Mouse (Mus musculus) right cerebral cortex, adult 2 months (tissue): ENCODE measurements around the gene Ubald1.

Experiments used
- DNase-seq, 2 experiments: peaks; one replicate each; pipeline ENCODE4 v3.0.0; 2021 to 2022; ENCODE audit warnings: low spot score in 2 of 2

Gene Ubald1

DNA sequence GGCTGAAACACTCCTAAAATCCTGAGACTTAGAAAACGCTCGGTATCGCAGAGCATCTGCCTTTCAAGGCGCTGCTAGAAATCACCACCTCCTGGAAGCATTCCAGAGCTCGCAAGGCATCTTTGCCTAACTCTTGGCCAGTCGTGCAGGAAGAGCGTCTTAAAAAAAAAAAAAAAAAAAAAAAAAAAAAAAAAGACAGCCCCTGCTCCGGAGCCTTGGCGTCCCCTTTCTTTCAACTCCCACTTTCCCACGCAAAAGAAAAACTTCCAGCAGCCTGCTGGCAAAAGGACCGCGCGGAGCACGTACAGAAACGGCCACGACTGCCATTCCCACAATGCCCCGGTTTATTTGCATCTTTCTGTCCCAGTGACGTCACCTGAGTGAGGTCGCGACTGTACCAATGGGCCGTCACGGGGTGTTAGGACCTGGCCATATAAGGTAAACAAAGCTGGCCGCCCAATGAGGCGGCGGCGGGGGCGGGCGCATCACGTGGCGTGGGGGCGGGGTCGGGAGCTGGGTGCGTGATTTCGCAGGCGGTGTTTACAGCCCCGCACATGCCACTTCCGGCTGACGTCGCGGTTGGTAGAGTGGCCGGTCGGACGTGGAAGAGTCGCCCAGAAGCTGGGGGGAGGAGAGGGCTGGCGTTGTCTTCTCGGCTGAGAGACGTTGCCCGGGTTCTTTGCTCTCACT, at the start of gene Ubald1:
Gene Ubald1, minus strand, starts transcription at position 180 of the 690 bp plus-strand sequence.
- DNase-seq, result peak; percentile 98 to 99

DNA sequence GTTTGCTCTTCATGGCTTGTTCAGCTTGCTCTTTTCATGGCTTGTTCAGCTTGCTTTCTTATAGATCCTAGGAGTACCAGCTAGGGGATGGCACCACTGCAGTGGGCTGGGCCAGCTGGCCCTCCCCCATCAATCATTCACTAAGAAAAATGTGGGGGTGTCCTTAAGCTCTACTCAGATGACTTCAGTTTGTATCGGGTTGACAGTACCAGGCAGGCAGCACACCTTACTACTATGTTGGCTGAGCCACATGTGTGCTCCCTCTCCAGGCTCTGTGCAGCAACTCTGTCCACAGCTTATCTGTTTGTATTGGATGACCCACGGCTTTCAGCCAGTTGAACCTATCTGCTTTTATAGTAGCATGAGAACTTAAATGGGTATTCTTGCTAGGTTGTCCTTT, 48.4 kb upstream of the Ubald1 start:
- DNase-seq, result no peak

DNA sequence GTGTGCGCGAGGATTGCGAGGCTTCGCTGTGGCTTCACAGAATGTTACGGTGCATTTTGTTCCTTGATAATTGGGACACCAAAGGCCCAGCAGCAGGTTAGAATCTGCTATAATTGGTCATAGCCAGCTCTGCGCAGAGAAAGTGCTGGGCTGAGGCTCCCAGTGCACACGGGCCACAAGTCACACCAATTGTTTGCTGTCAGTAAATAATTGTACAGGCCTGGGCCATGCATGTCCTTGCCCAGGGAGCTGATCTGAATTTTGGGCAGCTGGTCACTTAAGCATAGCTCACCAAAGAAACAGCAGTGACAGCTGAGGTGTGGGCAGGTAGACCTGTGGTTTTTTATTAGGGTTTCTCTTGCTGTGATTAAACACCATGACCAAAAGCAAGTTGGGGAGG, 47.9 kb upstream of the Ubald1 start:
- DNase-seq, result no peak

DNA sequence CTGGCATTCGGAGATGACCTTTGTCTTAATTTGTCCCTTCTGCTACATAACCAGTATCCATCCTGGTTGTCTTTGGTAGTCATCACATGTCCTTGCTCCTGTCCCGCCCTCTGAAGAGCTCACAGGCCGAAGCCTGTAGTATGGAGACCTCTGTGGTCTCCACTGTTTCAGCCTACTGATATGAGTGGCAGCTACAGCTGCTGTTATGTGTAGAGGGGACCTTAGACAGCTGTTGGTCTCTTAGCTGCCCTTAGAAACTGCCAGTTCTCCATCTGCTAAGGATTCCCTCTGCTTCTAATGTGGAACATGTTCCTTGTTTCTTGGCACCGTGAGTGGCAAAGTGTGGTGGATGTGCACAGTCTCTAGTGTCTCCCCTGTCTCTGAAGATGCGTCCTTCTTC, 43.9 kb upstream of the Ubald1 start:
- no peak for DNase-seq

DNA sequence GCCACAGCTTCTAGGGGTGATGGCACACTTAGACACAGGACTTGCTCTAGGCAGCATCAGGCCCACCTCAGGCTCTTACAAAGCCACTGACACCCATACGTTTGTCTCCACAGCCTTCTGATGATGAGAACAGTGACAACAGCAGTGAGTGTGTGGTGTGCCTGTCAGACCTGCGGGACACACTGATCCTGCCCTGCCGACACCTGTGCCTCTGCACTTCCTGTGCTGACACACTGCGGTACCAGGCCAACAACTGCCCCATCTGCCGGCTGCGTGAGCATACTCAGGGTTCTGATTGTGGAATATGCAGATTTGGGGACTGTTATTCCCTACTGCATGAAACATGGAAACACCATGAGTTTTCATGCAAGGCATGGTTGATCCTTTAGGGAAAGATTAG, 42.4 kb upstream of the Ubald1 start:
- DNase-seq, result no peak

DNA sequence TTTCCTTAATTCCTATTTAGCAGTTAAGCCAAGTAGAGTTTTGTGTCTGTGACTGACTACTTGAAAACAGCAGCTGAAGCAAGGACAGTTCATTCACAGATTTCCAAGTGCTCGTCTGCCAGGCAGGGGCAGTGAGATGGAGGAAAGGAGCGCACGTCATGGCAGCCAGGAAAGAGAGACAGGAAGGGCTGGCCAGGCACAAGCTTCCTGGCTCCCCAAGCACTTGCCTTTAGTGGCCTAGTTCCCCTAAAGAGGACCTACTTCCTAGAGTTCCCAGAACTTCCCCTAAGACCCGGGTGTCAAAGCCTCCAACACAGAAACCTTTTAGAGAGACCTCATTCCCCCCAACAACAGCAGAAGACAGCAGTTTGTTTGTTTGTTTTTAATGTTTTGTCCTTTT, 40.4 kb upstream of the Ubald1 start:
- DNase-seq, result no peak

DNA sequence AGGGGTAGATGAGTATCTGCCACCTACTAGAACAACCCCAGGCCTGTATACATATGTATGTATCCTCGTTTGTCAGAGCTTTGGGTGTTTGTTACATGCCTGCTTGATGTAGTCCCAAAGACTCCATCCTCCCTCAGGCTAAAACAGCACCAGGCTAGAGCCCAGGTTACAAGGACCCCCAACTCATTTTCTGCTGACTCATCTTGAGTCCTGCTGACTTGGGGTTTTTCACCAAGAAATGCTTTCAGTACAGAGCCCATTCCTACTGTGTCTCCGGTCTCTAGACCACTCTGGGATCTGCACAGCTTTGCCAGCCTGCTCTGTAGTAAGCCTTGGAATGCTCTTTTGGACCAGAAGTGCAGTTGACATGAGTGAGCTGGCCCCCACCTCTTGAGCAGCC, 36.5 kb upstream of the Ubald1 start:
- DNase-seq, result no peak

- no peak for DNase-seq
Observed at GRCm38 (mm10) chr16:4915931-4916330, 35.8 kb upstream of the Ubald1 start.

- DNase-seq, result peak; percentile 92 to 96
Observed at GRCm38 (mm10) chr16:4913783-4914735, 33.9 kb upstream of the Ubald1 start.

DNA sequence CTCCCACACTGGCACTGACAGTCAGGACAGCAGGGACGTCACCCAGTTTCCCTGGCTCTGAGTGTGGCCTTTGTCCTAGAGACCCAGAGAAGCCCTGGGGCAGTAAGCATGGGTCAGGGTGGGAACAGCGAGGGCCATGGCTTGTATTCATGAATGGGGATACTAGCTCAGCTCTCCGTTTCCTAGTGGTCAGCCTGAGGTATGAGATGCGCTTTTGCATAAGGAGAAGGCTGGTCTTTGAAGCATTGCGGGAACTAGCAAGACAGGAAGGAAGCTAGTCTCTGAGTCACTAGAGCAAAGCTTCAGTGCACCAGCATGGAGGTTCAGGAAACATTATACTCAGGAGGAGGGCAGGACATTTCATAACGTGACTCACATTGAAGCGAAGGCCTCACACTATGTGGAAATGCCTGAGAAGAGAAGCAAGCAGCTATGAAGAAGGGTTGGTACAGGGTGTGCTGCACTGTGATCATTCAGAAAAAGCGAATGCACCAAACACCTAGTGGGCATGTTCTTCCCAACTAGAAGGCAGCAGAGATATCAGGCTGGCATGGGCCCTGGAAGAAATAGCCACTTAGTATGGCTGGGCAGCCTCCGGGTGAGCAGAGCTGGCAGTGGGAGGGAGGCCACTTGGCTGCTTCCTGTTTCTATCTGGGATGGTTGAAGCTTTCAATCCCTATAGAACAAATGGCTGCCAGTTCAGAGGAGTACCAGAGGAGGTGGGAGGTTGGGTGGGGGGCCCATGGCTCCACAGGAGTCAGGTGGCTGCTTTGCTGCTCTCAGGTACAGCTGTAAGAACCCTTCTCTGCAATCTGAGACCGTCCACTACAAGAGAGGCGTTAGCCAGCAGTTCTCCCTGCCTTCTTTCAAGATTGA, 33.0 kb upstream of the Ubald1 start:
- DNase-seq, result no peak

- DNase-seq, result no peak
Observed at GRCm38 (mm10) chr16:4912074-4912648, 32.0 kb upstream of the Ubald1 start.

DNA sequence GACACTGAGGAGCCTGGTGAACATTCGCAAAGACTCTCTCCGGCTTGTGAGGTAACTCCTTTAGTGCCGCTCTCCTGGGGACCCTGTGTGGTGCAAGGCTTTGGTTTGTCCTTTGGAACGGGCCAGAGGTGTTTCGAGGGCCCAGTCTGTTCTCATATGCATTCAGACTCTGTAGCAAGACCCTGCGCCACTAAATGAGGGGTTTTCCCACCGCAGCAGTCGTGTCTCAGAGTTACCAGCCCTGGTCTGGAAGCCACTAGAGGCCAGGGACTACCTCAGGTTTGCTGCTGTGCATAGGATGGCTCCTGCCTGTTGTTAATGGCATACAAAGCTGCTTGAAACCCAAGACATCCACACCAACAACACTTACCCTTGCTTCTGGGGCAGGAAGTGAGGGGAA, 30.6 kb upstream of the Ubald1 start:
- DNase-seq, result no peak

DNA sequence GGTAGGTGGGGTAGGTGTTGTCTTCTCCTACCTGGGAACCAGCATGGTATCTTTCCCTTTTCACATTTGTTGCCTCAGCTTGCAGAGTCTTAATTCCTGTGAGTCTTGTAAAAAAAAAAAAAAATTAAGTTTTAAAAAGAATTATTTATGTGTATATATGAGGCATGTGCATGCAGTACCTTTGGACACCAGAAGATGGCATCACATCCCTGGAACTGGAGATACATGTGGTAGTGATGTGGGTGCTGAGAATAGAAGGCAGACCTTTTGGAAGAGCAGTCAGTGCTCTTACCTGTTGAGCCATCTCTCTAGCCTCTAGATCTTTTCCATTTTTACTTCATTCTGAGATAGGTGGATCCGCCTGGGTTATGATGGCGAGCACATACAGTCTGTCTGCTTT, 29.6 kb upstream of the Ubald1 start:
- no peak for DNase-seq

DNA sequence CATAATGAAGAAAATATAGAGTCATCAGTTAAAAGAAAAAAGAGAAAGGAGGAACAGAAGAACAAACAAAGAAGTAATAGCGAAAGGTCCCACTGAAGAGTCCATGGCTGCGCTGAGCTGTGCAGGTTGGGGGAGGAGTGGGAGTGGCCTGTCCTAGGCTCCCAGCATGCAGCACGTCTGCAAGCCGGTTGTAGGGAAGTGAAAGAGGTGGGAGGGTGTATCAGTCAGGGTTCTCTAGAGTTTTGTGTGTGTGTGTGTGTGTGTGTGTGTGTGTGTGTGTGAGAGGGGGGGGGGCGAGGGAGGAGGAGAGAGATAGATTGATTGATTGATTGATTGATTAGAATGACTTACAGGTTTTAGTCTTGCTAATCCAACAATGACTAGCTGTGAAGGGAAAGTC, 27.9 kb upstream of the Ubald1 start:
- no peak for DNase-seq

DNA sequence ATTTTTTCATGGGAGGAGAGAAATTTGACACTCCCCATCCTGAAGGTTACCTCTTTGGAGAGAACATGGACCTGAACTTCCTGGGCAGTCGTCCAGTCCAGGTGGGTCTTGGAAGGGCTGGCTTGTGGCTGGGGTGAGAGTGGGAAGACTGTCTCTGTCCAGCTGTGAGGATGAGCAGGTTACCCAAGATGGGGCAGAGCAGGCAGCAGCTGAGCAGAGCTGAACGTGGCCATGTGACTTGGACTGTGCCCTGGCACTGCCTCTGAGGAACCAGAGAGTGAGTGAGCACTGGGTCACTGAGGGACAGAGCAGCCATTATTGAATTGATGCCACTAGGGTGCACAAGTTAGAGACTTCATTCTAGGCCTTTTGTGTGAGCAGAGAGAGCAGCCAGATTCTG, 27.3 kb upstream of the Ubald1 start:
- no peak for DNase-seq

- DNase-seq, result no peak
Observed at GRCm38 (mm10) chr16:4906559-4906958, 26.4 kb upstream of the Ubald1 start.

- DNase-seq, result no peak
Observed at GRCm38 (mm10) chr16:4905591-4905990, 25.5 kb upstream of the Ubald1 start.

GRCm38 (mm10) chr16:4904878-4905277, 24.8 kb upstream of the Ubald1 start:
- DNase-seq, result no peak

GRCm38 (mm10) chr16:4903491-4904102, 23.5 kb upstream of the Ubald1 start:
- DNase-seq, result no peak

DNA sequence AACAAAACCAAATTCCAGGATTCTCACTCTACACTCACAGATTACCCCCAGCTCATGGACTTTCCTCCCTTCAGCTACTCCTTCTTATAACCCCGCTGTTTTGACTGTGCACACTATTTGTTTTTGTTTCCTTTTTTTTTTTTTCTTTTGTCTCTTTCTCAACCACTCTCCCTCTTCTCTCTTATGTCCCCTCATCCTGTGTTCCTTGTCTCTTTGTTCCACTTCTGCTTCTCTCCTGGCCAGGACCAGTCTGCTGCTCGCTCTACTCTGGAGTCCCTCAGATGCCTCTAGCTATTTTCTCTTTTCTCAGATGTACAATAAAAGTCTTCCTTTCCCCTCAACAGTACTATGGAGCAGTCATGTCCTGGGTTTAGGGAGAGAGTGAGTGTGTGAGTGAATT, 22.3 kb upstream of the Ubald1 start:
- DNase-seq, result no peak

DNA sequence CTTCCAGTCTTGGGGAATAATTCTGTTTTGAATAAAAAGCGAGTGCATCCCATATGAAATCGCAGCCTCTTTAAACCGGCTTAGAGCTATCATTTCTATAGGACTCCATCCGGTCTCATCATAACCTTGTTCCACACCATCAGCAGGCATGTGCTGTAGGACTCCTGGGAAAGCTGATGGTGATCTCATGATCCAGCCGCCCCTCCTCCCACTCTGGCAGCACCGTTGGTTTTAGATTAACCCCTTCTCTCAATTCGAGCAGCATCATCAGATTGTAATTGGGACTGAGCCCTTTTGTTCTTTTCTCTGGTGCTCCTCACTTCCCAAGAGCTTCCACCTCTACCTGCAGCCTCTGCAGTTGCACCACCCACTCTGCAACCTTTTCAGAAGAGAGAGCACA, 21.1 kb upstream of the Ubald1 start:
- no peak for DNase-seq
